Mouse (Mus musculus): Measurements from ENCODE around the gene Atp5g1. TPM values are rescaled to one million over a fixed set of nuclear protein-coding genes. Genes with fewer than 3 reads are reported as not detected.
A peak's percentile ranks its signal among the peaks of the same experiment; 100 is the strongest.

The Atp5g1 gene
- total RNA-seq, 2 experiments from 2014 or later = 349 to 390 TPM

DNA sequence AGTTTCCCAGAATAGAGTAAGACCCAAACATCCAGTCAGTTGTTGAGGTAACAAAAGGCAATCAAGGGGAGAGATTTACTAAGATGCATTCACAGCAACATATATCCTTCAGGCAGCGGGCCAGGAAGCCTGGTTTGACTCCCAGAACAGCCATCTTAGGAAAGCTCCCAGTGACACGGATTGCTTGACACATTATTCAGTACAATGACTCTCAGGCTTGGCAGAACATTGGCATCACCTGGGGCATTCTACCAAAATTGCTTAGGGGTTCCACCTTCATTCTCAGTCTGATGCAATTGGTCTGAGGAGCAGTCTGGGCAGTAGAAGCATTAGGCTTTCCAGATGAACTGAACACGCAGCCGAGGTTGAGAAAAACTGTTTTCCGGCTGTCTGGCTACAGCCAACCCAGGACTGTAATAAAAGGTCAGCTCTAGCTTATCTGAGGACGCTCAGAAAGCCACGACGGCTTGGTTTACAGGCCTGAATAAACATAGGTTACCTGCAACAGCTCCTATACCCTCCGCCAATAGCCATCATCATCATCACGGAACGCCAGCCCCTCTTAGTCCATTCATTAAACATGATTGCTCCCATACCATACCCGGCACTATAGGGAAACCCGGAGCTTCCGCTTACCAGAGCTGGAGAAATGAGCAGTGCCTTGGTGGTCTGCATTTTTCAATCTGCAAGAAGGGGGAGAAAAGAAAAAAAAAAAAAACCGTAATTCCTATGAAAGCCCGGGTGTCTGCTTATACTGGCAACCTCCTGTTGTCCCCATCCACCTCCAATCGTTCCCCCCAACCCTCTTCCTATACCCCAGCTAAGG, 906 bp downstream of the Atp5g1 start:
- intact Hi-C loops (cut with DNase I) = no loop called here
- DNase-seq = no peak

DNA sequence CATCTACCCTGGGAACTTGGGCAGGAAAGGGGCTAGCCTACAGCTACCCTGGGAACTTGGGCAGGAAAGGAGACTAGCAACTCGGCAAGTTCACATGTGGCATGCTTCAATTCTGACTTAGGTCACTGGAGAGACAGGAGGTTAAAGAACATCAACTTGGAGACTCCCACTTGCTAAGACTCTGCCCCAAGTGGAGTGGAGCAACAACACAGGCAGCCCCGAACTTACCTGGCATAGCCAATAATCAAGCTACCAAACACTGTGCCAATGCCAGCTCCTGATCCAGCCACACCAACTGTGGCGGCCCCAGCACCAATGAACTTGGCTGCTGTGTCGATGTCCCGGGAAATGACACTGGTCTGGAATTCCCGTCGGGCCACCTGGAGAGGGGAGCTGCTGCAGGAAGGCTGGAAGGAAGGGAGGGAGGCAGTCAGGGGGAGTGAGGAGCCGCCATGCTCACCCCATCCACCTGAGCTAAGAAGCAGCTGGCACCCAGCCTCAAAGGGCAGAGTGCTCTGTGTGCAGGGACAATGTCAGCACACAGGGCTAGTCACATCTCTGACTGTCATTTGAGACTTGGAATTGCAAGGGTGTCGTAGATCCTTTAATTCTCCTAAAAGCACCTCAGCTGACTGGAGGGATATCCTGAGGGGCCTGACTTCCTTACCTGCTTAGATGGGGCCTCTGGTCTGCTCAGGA, 2.0 kb downstream of the Atp5g1 start:
- no peak for DNase-seq
- intact Hi-C loops (cut with DNase I) = no loop called here

DNA sequence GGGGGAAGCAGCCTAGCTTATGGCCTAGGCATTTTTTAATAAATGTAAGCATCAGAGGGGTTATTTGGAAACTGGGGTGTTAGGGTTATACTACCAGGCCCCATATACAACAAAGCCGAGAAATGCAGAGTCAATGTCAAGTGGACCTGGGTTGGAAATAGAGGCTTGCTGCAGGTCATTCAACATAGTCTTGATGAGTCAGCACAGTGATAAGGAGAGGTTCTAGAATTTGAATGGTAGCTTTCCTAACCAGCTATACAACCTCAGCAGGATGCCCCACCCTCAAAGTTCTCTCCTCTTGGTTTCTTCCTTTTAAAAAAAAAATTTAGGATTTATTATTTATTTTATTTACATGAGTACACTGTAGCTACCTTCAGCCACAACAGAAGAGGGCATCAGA, 4.5 kb downstream of the Atp5g1 start:
- no peak for DNase-seq
- intact Hi-C loops (cut with DNase I) = no loop called here

- DNase-seq = no peak
- intact Hi-C loops (cut with DNase I) = no loop called here
These were observed 5.1 kb downstream of the Atp5g1 start for GRCm38 (mm10) chr11:96070353-96070752.

- intact Hi-C loops (cut with DNase I) = no loop called here
These were observed 7.2 kb downstream of the Atp5g1 start for GRCm38 (mm10) chr11:96068231-96068630.

DNA sequence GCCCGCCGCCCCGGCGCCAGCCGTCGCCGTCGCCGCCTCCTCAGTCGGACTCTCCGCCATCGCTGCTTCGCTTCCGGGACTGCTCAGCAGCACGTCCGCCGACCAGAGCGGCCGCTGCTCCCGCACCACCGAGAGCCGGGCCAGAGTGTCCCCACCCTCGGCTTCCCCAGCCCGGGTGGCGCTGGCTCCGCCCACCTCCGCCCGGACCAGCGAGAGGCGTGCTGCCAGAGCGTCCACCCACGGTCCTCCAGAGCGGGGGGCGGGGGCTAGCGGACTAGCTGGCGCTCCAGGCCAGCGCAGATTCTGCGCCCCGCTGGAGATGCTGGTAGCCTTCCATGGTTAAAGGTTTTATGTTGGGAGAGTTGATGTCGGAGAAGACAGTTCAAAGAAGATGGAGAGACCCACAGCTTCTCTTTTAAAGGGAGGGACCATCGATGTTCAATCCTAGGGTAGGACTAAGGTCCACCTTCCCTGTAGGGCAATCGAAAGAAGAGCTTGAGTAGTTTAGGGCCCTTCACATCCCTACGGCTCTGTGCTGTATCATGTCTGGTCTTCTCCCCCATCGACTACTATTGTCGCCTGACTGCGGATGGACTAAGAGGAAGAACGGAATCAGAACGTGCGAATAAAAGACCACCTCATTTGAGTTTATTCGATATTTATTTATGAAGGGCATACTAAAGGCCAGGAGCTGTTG, 10.1 kb downstream of the Atp5g1 start, which contains the start of gene Ube2z:
Gene Ube2z (minus strand): TSS at position 174 of the 697 bp plus-strand sequence.
- DNase-seq = peak; percentile 99
- intact Hi-C loops (cut with DNase I) = no loop called here

More at GRCm38 (mm10) chr11:96068231-96068630, 7.2 kb downstream of the Atp5g1 start:
- DNase-seq = no peak

DNA sequence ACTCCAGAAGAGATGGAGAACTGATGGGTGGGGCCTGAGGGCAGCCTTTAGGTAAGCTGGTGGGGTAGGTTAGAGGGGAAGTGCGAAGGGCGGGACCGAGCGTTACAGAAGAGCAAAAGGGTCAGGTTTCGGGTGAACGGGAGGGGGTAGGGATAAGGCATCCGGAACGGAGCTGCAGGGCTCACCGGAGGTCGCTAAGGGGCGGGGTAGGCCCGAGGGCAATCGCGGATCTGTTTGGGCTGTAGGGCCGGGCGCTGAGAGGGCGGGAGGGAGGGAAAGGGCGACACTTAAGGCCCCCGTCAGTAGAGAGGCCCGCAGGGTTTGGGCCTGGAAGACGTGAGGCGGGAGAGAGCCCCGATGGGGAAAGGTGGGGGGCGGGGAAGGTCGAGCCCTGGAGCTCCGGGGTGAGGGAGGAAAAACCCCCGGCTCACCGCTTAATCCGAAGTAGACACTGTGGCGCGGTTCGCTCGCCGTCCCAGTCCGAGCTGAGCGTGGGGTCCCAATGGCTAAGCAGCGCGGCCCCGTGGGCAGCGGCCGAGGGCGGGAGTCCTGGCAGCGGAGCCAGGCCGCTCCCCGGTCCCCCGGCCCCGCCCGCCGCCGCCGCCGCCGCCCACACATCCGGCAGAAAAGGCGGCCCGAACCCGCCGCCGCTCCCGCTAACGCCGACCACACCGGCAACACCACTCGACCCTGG, 10.8 kb downstream of the Atp5g1 start:
- DNase-seq = peak; percentile 37
- intact Hi-C loops (cut with DNase I) = no loop called here

GRCm38 (mm10) chr11:96058309-96058708, 17.2 kb downstream of the Atp5g1 start:
- no peak for DNase-seq
- intact Hi-C loops (cut with DNase I) = no loop called here

- intact Hi-C loops (cut with DNase I) = no loop called here
- DNase-seq = no peak
These were observed 24.6 kb downstream of the Atp5g1 start for GRCm38 (mm10) chr11:96050854-96051253.

DNA sequence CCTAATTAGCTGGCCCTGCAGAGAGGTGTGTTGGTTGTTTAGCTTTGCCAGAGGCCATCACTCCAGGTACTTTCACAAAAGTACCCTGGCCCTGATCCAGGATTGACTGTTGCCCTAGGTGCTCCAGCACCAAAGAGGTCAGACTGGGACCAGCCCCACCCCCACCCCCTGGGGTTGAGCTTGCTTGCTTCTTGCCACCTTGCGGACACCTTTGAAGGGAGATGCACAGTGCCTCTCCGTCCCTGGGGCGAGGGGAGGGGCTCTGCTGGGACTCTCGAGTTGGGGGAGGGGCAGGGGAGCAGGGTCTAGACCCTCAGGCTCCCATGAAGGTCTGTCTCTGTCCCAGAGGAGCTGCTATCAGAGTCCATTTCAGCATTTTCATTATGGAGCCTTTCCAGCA, 25.5 kb downstream of the Atp5g1 start:
- intact Hi-C loops (cut with DNase I) = no loop called here

GRCm38 (mm10) chr11:96047469-96048373, 27.7 kb downstream of the Atp5g1 start:
- DNase-seq = no peak
- intact Hi-C loops (cut with DNase I) = no loop called here

More for the DNA sequence above, 25.5 kb downstream of the Atp5g1 start:
- DNase-seq = no peak

DNA sequence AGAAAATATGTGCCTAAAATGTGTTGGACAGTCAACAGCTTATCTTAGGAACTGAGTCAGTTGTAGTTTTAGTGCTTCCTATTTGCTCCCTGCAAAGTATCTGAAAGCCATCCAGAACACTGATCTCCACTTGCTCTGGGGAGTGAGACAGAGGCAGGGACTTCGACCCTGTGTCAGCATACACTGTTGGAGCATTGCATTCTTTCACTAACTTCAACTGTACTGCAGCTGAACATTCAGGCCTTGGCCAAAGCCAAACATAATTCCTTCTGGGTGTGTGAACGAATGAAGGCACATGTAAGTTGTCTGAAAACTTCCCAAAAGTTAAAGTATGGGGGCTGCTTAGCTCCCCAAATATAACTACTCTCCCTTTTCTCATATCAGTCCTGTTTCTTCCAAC, 28.7 kb downstream of the Atp5g1 start:
- no peak for DNase-seq
- intact Hi-C loops (cut with DNase I) = no loop called here

DNA sequence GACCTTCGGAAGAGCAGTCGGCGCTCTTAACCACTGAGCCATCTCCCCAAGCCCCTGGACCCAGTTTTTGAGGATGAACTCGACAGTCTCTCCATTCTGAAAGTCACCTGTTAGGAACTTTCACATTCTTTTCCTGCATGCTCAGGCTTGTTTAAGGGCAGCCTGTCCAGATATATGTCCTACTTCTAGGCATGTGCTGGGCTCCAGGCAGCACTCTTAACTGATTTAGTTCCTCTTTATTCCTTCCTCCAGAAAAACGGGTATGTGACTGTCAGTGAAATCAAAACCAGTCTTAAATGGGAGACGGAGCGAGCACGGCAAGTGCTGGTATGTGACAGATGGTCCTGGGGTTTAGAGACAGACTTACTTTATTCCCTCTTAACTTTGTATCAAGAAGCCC, 29.4 kb downstream of the Atp5g1 start:
- intact Hi-C loops (cut with DNase I) = no loop called here
- DNase-seq = no peak

DNA sequence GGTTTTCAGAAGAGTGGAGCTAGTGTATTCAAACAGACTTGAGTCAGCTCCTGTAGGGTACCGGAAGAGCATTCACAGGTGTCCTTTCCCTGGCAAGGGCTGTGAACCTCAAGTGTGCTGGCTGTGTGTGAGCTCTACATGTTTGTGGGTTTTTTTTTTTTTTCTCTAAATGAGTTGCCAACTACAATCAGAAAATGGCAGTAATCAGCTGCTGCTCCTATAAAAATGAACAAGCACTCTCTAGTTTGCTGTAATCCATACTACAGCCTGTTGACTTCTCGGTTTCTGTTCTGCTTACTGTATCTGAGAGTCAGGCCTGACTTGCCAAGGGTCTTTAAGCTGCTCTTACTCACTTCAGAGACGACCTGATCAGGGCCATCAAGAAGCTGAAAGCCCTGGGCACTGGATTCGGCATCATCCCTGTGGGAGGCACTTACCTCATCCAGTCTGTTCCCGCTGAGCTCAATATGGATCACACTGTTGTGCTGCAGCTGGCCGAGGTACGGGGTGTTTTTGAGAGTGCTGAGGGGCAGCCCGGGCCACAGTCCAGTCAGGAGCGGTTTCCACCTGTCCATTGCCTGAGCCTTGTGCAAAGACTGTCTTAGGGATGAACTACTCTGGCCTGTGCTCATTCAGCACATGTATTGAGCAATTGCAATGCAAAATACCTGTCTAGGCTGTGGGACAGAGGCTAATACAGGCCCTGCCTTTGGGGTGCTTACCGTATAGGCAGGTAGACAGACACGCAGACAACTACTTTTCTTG, 30.5 kb downstream of the Atp5g1 start:
- no peak for DNase-seq
- intact Hi-C loops (cut with DNase I) = no loop called here

- intact Hi-C loops (cut with DNase I) = no loop called here
- no peak for DNase-seq
These were observed 36.9 kb downstream of the Atp5g1 start for GRCm38 (mm10) chr11:96038560-96038959.

DNA sequence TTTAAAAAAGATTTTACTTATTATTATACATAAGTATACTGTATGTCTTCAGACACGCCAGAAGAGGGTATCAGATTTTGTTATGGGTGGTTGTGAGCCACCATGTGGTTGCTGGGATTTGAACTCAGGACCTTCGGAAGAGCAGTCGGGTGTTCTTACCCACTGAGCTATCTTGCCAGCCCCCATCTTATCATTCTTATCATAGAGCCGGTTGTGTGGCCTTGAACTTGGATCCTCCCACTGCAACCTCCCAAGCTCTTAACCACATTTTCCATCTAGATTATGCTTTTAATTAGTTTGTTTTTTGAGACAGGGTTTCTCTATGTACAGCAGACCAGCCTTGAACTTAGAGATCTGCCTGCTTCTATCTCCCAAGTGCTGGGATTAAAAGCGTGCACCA, 38.0 kb downstream of the Atp5g1 start:
- DNase-seq = no peak
- intact Hi-C loops (cut with DNase I) = no loop called here

DNA sequence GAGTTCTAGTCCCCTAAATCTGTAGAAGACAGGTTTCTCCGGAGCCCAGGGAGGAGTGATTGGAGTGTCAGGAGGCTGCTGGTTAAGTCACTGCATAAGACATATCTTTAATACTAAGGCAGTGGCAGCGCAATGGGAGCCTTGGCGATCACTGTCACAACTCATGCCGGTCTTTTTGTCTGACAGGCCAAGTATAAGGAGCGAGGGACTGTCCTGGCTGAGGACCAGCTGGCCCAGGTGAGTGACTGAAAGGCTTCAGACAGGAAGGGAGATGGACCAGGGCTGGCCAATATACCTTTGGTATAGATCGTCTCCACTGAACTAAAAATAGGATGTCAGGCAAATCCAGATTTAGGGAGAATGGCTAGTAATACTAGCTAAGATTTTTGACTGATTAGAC, 40.3 kb downstream of the Atp5g1 start:
- peak; percentile 37 for DNase-seq
- intact Hi-C loops (cut with DNase I) = no loop called here

DNA sequence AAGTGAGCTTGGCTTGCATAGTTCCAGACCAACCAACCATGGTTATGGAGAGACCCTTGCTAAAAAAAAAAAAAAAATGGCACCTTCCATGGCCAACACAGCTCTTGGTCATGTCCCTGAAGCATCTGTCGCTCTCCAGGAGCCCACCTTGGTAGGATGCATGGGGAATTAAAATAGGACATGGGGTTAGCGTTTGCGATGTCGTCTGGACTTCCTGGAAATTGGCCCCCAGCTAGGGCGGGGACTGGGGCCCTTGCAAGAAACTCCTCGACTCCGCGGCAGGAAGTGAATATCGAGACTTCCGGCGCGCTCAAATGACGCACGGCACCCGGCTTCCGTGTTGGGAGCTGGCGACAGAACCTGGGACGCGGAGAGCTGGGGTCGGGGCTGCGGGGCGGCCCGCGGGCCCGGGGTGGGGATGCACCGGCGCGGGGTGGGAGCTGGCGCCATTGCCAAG, 40.8 kb downstream of the Atp5g1 start, which contains the start of gene Snf8:
Gene Snf8 (plus strand): TSS at position 290 of the 457 bp plus-strand sequence.
- intact Hi-C loops (cut with DNase I) = no loop called here
- DNase-seq = peak; percentile 95

GRCm38 (mm10) chr11:96034116-96034515, 41.4 kb downstream of the Atp5g1 start:
- intact Hi-C loops (cut with DNase I) = no loop called here
- DNase-seq = no peak

Measured in left cerebral cortex, postnatal 4 days (tissue).